Mouse (Mus musculus) lung, postnatal 0 days (tissue): ENCODE data around the gene Ppp1r15b.

Experiments used
- CTCF ChIP-seq: IDR thresholded peaks from 2 replicates; pipeline ENCODE4 v1.5.1; 2016; ENCODE audit warnings: antibody characterized with exemption, mild to moderate bottlenecking
- EP300 ChIP-seq: IDR thresholded peaks from 2 replicates; pipeline ENCODE4 v1.6.1; 2016; ENCODE audit warnings: antibody characterized with exemption, mild to moderate bottlenecking, control low read depth

GRCm38 (mm10) chr1:133162981-133163380, 32.0 kb downstream of the Ppp1r15b start:
- no peak for TF ChIP-seq EP300
- TF ChIP-seq CTCF, result no peak
